Mouse (Mus musculus): Measurements from ENCODE around the gene Nsun4. TPM values are rescaled to one million over a fixed set of nuclear protein-coding genes. Genes with fewer than 3 reads are reported as not detected.

Nsun4 gene
- polyA plus RNA-seq, 1 experiment = 9.2 TPM

GRCm38 (mm10) chr4:116049211-116049610 is 4.5 kb downstream of the Nsun4 start:
- DNase-seq (ENCODE audit: low read depth, low spot score) = no peak
- WGBS = 69% methylated on average over 3 of the region's 3 CpGs

- 77% methylated on average over 7 of the region's 7 CpGs for WGBS
- no peak for DNase-seq (ENCODE audit: low read depth, low spot score)
Observed at GRCm38 (mm10) chr4:116048130-116048920, 5.4 kb downstream of the Nsun4 start.

GRCm38 (mm10) chr4:116047681-116048080 is 6.0 kb downstream of the Nsun4 start:
- DNase-seq (ENCODE audit: low read depth, low spot score) = no peak
- WGBS = 97% methylated on average over 1 of the region's 1 CpGs

GRCm38 (mm10) chr4:116046604-116047003 is 7.1 kb downstream of the Nsun4 start:
- no peak for DNase-seq (ENCODE audit: low read depth, low spot score)
- WGBS = 95% methylated on average over 2 of the region's 2 CpGs

GRCm38 (mm10) chr4:116042186-116042585 is 11.5 kb downstream of the Nsun4 start:
- DNase-seq (ENCODE audit: low read depth, low spot score) = no peak
- WGBS = 85% methylated on average over 3 of the region's 3 CpGs

GRCm38 (mm10) chr4:116040466-116040865 is 13.2 kb downstream of the Nsun4 start:
- 93% methylated on average over 2 of the region's 2 CpGs for WGBS
- DNase-seq (ENCODE audit: low read depth, low spot score) = no peak

- no peak for DNase-seq (ENCODE audit: low read depth, low spot score)
- WGBS = 92% methylated on average over 5 of the region's 5 CpGs
Observed at GRCm38 (mm10) chr4:116033374-116033773, 20.3 kb downstream of the Nsun4 start.

- DNase-seq (ENCODE audit: low read depth, low spot score) = no peak
- 88% methylated on average over 9 of the region's 9 CpGs for WGBS
Observed at GRCm38 (mm10) chr4:116032906-116033305, 20.8 kb downstream of the Nsun4 start.

- no peak for DNase-seq (ENCODE audit: low read depth, low spot score)
- 10% methylated on average over 18 of the region's 18 CpGs for WGBS
Observed at GRCm38 (mm10) chr4:116017902-116018746, 35.6 kb downstream of the Nsun4 start, which contains the start of gene Faah. Gene Faah, minus strand, starts transcription at chr4:116017926.

GRCm38 (mm10) chr4:116017300-116017901 is 36.3 kb downstream of the Nsun4 start:
- no peak for DNase-seq (ENCODE audit: low read depth, low spot score)
- WGBS = under 1% methylated on average over 60 of the region's 60 CpGs

- WGBS = 2% methylated on average over 16 of the region's 16 CpGs
- no peak for DNase-seq (ENCODE audit: low read depth, low spot score)
Observed at GRCm38 (mm10) chr4:116016862-116017299, 36.8 kb downstream of the Nsun4 start.

GRCm38 (mm10) chr4:116016396-116016795 is 37.3 kb downstream of the Nsun4 start:
- WGBS = 17% methylated on average over 3 of the region's 3 CpGs
- DNase-seq (ENCODE audit: low read depth, low spot score) = no peak

GRCm38 (mm10) chr4:116015996-116016395 is 37.7 kb downstream of the Nsun4 start:
- no peak for DNase-seq (ENCODE audit: low read depth, low spot score)
- 45% methylated on average over 8 of the region's 8 CpGs for WGBS

- 57% methylated on average over 5 of the region's 5 CpGs for WGBS
- no peak for DNase-seq (ENCODE audit: low read depth, low spot score)
Observed at GRCm38 (mm10) chr4:116015502-116015901, 38.2 kb downstream of the Nsun4 start.

- DNase-seq (ENCODE audit: low read depth, low spot score) = no peak
- WGBS = 45% methylated on average over 8 of the region's 8 CpGs
Observed at GRCm38 (mm10) chr4:116010186-116010585, 43.5 kb downstream of the Nsun4 start.

GRCm38 (mm10) chr4:116001206-116001605 is 52.5 kb downstream of the Nsun4 start:
- DNase-seq (ENCODE audit: low read depth, low spot score) = no peak
- WGBS = 73% methylated on average over 4 of the region's 4 CpGs

- 55% methylated on average over 6 of the region's 6 CpGs for WGBS
- DNase-seq (ENCODE audit: low read depth, low spot score) = no peak
Observed at GRCm38 (mm10) chr4:116000671-116001070, 53.0 kb downstream of the Nsun4 start.

- 50% methylated on average over 4 of the region's 4 CpGs for WGBS
- no peak for DNase-seq (ENCODE audit: low read depth, low spot score)
Observed at GRCm38 (mm10) chr4:115996729-115997128, 56.9 kb downstream of the Nsun4 start.

- DNase-seq (ENCODE audit: low read depth, low spot score) = no peak
- 84% methylated on average over 2 of the region's 2 CpGs for WGBS
Observed at GRCm38 (mm10) chr4:115995376-115995730, 58.3 kb downstream of the Nsun4 start.

- DNase-seq (ENCODE audit: low read depth, low spot score) = no peak
- WGBS = 82% methylated on average over 16 of the region's 16 CpGs
Observed at GRCm38 (mm10) chr4:115994662-115995375, 58.9 kb downstream of the Nsun4 start.

Data from large intestine, adult 2 months (tissue).